Mouse (Mus musculus): Measurements from ENCODE around the gene Arl5c. TPM values are rescaled to one million over a fixed set of nuclear protein-coding genes. Genes with fewer than 3 reads are reported as not detected.

Gene Arl5c
- polyA plus RNA-seq, 1 experiment from 2014 or later: 7.4 TPM

DNA sequence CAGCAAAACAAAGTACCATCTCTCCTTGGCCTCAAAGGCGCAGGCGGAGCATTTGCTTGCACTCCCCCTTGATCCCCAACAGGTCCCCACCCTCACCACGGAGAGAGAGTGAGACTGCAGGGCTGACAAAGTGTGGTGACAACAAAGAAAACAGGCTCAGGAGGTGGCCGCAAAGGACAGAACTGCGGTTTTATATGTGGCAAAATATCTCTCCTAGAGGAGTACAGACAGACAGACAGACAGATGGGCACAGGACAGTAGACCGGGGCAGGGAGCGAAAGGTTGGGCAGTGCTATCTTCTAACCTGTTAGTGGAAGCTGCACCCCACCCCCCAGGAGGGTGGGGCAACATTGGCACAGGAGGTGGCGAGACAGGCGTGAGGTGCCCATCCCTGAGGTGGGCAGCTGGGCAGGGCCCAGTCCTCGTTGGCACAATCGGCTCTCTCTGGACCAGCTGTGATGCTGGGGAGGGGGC lies 5.4 kb upstream of the Arl5c start:
- H3K27me3 ChIP-seq (ENCODE audit: control insufficient read depth, insufficient read depth, low read depth, low read length): no peaks in the 10 kb centered on the region; the same call in none of the 2 replicates
- H3K4me3 ChIP-seq (ENCODE audit: low read depth, low read length): no peak overlapping the region
- H3K9ac ChIP-seq (ENCODE audit: low read depth, low read length): no peak overlapping the region
- ATAC-seq (ENCODE audit: low read depth): no peak
- WGBS (ENCODE audit: insufficient replicate concordance): 30% methylated on average over 11 of the region's 11 CpGs
- no peak overlapping the region for H3K4me2 ChIP-seq (ENCODE audit: low read depth, low read length)
- H3K4me1 ChIP-seq (ENCODE audit: control insufficient read depth, low read depth, low read length): peaks cover 8% of the 10 kb centered on the region; the same call in 1 of the 2 replicates
- H3K36me3 ChIP-seq (ENCODE audit: control insufficient read depth, insufficient read depth): no peaks in the 10 kb centered on the region
- H3K27ac ChIP-seq (ENCODE audit: low read length): no peak overlapping the region
- H3K9me3 ChIP-seq (replicated peaks; ENCODE audit: control insufficient read depth, low read length): no peaks in the 10 kb centered on the region

DNA sequence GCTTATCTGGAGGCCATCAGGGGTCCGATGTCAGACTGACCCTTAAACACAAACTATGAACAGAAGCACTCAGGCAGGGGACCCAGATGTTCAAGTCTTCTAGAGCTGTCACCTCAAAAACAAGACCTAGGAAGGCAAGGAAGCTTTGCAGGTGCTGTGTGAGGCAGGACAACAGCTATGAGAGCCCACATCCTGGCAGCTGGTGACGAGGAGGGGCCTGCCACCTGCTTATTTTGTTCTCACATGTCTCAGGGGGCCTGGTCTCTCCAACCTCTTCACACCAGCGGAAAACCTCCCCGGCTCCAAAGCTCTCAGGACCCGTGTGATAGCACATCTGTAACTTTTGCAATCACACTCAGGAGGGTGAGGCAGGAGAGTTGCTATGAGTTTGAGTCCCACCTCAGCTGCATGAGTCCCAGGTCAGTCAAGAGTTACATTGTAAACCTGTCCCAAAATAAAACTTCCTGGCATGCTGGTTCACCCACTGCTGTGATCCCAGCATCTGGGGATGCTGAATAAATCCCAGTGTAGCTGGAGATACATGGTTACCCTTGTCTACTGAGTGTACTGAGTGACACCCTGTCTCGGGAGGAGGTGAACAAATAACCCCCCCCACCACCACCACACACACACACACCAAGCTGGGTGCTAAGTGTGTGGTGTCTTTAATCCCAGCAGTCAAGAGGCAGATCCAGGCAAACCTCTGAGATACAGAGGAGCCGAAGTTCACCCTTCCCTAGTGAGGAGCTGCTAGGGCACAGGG lies 4.6 kb upstream of the Arl5c start:
- H3K27me3 ChIP-seq (ENCODE audit: control insufficient read depth, insufficient read depth, low read depth, low read length): peaks cover 4% of the 10 kb centered on the region

DNA sequence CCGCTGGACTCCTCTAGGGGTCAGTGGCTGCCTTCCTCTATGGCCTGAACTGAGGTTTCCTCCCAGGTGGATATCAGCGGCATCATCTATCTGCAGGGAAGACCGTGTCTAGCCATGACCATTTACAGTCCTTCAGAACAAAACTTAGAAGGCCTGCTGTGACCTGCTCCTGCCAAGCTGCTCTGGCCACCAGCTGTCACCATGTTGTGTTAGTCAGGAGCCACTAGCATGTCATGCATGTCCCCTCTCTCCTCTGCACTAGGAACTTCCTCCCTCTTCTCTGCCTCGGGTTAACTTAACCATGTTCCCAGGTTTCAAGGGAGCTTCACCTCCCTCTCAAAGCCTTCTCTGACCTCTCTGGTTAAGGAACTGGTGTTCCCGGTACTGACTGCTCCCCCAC lies 3.8 kb upstream of the Arl5c start:
- H3K4me1 ChIP-seq (ENCODE audit: control insufficient read depth, low read depth, low read length): peaks cover 15% of the 10 kb centered on the region
- no peak overlapping the region for H3K4me3 ChIP-seq (ENCODE audit: low read depth, low read length)
- no peak overlapping the region for H3K9ac ChIP-seq (ENCODE audit: low read depth, low read length)
- H3K4me2 ChIP-seq (ENCODE audit: low read depth, low read length): no peak overlapping the region
- H3K9me3 ChIP-seq (replicated peaks; ENCODE audit: control insufficient read depth, low read length): no peaks in the 10 kb centered on the region
- WGBS (ENCODE audit: insufficient replicate concordance): 33% methylated on average over 5 of the region's 5 CpGs
- H3K27ac ChIP-seq (ENCODE audit: low read length): no peak overlapping the region
- H3K27me3 ChIP-seq (ENCODE audit: control insufficient read depth, insufficient read depth, low read depth, low read length): peaks cover 4% of the 10 kb centered on the region
- 0 out of 2 replicates have a peak, but pooled peaks have one; percentile 11 for ATAC-seq (ENCODE audit: low read depth)
- no peaks in the 10 kb centered on the region for H3K36me3 ChIP-seq (ENCODE audit: control insufficient read depth, insufficient read depth)

More for the DNA sequence above, 4.6 kb upstream of the Arl5c start:
- Histone ChIP-seq H3K9ac (ENCODE audit: low read depth, low read length) (no peak overlapping the region), H3K36me3 (ENCODE audit: control insufficient read depth, insufficient read depth) (no peaks in the 10 kb centered on the region), H3K4me2 (ENCODE audit: low read depth, low read length) (no peak overlapping the region), H3K4me3 (ENCODE audit: low read depth, low read length) (no peak overlapping the region), H3K4me1 (ENCODE audit: control insufficient read depth, low read depth, low read length) (peaks cover 11% of the 10 kb centered on the region), H3K27ac (ENCODE audit: low read length) (no peak overlapping the region), H3K9me3 (replicated peaks; ENCODE audit: control insufficient read depth, low read length) (no peaks in the 10 kb centered on the region)
- no peak for ATAC-seq (ENCODE audit: low read depth)
- 24% methylated on average over 7 of the region's 7 CpGs for WGBS (ENCODE audit: insufficient replicate concordance)

DNA sequence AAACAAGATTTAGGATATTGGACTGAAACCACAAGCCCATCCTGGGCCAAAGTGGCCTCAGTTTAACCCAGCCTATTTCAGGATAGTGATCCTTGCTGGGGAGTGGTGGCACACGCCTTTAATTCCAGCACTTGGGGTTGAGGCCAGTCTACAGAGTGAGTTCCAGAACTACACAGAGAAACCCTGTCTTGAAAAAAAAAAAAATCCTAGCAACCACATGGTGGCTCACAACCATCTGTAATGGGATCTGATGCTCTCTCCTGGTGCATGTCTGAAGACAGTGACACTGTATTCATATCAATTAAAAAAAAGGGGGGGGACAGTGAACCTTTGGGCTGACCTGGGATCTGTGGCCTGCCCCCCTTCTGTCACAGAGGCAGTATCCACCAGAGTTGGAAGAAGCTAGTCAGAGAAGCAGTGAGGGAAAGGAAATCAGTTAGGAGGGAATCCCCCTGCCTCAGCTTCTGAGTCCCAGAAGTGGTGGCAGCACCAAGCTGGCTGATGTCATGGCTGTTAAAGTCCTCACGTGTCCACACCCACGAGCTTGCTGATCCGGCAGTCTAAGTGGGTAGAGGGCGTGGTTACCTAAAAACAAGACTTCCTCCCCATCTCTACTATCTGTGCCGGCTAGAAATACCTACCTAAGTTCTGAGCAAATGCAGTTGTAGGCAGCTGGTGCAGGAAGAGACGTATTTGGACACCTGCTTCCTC lies 3.1 kb upstream of the Arl5c start:
- ATAC-seq (ENCODE audit: low read depth): no peak
- no peak overlapping the region for H3K4me3 ChIP-seq (ENCODE audit: low read depth, low read length)
- H3K27ac ChIP-seq (ENCODE audit: low read length): no peak overlapping the region
- H3K9me3 ChIP-seq (replicated peaks; ENCODE audit: control insufficient read depth, low read length): no peaks in the 10 kb centered on the region
- 19% methylated on average over 7 of the region's 7 CpGs for WGBS (ENCODE audit: insufficient replicate concordance)
- H3K4me2 ChIP-seq (ENCODE audit: low read depth, low read length): no peak overlapping the region
- peaks cover 4% of the 10 kb centered on the region for H3K27me3 ChIP-seq (ENCODE audit: control insufficient read depth, insufficient read depth, low read depth, low read length)
- no peaks in the 10 kb centered on the region for H3K36me3 ChIP-seq (ENCODE audit: control insufficient read depth, insufficient read depth)
- H3K9ac ChIP-seq (ENCODE audit: low read depth, low read length): no peak overlapping the region
- H3K4me1 ChIP-seq (ENCODE audit: control insufficient read depth, low read depth, low read length): peaks cover 20% of the 10 kb centered on the region

DNA sequence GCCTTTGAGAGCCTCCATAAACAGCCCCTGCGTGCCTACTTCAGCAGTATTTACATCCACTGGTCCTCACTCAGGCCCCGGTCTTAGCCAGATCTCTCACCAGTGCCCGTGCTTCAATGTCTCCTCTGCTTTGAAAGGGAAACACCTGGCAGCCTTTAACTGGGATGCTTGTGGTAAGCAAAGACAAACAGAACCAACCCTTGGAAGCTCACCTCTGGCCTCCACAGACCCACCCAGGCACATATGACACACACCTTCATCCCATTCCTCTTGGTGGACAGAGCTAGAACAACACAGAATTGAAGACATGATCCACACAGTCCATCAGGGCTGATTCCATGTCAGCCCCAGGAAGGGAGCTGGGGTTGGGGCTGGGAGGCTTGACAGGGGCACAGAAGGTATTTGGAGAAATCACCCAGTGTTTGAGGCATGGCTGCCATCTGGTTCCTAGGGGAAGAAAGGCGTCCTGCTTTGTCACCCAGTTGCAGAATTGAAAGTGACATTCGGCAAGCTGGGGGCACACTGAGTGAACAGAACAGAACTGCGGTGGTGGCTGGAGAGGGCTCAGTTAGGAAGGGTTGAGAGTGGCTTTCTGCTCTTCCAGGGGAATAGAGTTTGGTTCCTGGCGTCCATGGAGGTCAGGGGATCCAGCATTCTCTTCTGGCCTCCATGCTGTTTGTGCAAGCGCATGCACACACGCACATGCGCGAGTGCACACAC lies 2.3 kb upstream of the Arl5c start:
- peaks cover 20% of the 10 kb centered on the region for H3K4me1 ChIP-seq (ENCODE audit: control insufficient read depth, low read depth, low read length)
- WGBS (ENCODE audit: insufficient replicate concordance): 62% methylated on average over 11 of the region's 11 CpGs
- ATAC-seq (ENCODE audit: low read depth): no peak
- no peak overlapping the region for H3K4me2 ChIP-seq (ENCODE audit: low read depth, low read length)
- no peaks in the 10 kb centered on the region for H3K9me3 ChIP-seq (replicated peaks; ENCODE audit: control insufficient read depth, low read length)
- no peak overlapping the region for H3K27ac ChIP-seq (ENCODE audit: low read length)
- H3K27me3 ChIP-seq (ENCODE audit: control insufficient read depth, insufficient read depth, low read depth, low read length): peaks cover 4% of the 10 kb centered on the region
- H3K4me3 ChIP-seq (ENCODE audit: low read depth, low read length): no peak overlapping the region
- no peak overlapping the region for H3K9ac ChIP-seq (ENCODE audit: low read depth, low read length)
- H3K36me3 ChIP-seq (ENCODE audit: control insufficient read depth, insufficient read depth): no peaks in the 10 kb centered on the region

DNA sequence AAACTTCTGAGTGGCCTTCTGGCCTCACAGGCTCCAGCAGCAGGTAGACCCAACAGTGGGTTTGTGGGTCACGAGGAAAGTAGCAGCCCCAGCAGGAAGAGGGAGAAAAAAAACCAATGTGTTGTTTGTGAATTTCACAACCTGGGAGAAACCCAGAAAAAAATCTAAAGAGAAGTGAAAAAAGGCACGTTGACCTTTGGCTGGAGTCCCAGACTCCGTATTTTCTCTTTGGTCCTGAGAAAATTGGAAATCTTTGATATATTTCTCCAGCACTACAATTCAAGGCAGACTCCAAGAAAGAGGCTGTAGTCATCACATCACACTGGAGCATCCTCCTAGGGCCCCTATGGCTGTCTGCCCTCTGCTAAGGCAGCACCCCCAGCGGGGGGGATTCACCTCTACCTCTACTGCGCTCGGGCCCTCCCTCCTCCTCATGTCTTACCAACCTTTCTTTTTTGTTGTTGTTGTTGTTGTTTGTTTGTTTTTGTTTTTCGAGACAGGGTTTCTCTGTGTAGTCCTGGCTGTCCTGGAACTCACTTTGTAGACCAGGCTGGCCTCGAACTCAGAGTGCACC lies 1.5 kb upstream of the Arl5c start:
- H3K4me2 ChIP-seq (ENCODE audit: low read depth, low read length): no peak overlapping the region
- 51% methylated on average over 8 of the region's 8 CpGs for WGBS (ENCODE audit: insufficient replicate concordance)
- no peaks in the 10 kb centered on the region for H3K9me3 ChIP-seq (replicated peaks; ENCODE audit: control insufficient read depth, low read length)
- H3K27ac ChIP-seq (ENCODE audit: low read length): peak overlapping the region; percentile 54; the same call in 1 of the 2 replicates
- peaks cover 20% of the 10 kb centered on the region for H3K4me1 ChIP-seq (ENCODE audit: control insufficient read depth, low read depth, low read length)
- peaks cover 4% of the 10 kb centered on the region for H3K27me3 ChIP-seq (ENCODE audit: control insufficient read depth, insufficient read depth, low read depth, low read length)
- ATAC-seq (ENCODE audit: low read depth): no peak
- H3K9ac ChIP-seq (ENCODE audit: low read depth, low read length): no peak overlapping the region
- no peaks in the 10 kb centered on the region for H3K36me3 ChIP-seq (ENCODE audit: control insufficient read depth, insufficient read depth)
- no peak overlapping the region for H3K4me3 ChIP-seq (ENCODE audit: low read depth, low read length)

DNA sequence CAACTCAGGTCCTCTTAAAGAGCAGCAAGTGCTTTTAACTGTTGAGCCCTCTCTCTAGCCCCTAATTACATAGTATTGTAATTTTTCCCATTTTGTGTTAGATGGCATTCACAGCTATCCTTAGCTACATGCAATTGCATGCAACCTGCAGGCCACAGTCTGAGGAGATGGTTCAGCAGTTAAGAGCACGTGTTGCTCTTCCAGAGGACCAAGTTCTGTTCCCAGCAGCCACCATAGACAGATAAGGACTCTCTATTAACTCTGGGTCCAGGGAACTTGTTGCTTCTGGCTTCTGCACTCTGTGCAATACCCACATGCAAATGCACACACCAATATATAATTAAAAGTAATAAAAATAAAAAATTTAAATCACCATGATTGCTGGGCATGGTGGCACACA lies 710 bp upstream of the Arl5c start:
- Histone ChIP-seq H3K4me1 (ENCODE audit: control insufficient read depth, low read depth, low read length) (peaks cover 20% of the 10 kb centered on the region), H3K4me3 (ENCODE audit: low read depth, low read length) (no peak overlapping the region), H3K27me3 (ENCODE audit: control insufficient read depth, insufficient read depth, low read depth, low read length) (peaks cover 4% of the 10 kb centered on the region), H3K9ac (ENCODE audit: low read depth, low read length) (no peak overlapping the region), H3K9me3 (replicated peaks; ENCODE audit: control insufficient read depth, low read length) (no peaks in the 10 kb centered on the region), H3K4me2 (ENCODE audit: low read depth, low read length) (no peak overlapping the region), H3K36me3 (ENCODE audit: control insufficient read depth, insufficient read depth) (no peaks in the 10 kb centered on the region), H3K27ac (ENCODE audit: low read length) (no peak overlapping the region)
- 19% methylated on average over 1 of the region's 1 CpGs for WGBS (ENCODE audit: insufficient replicate concordance)
- no peak for ATAC-seq (ENCODE audit: low read depth)

DNA sequence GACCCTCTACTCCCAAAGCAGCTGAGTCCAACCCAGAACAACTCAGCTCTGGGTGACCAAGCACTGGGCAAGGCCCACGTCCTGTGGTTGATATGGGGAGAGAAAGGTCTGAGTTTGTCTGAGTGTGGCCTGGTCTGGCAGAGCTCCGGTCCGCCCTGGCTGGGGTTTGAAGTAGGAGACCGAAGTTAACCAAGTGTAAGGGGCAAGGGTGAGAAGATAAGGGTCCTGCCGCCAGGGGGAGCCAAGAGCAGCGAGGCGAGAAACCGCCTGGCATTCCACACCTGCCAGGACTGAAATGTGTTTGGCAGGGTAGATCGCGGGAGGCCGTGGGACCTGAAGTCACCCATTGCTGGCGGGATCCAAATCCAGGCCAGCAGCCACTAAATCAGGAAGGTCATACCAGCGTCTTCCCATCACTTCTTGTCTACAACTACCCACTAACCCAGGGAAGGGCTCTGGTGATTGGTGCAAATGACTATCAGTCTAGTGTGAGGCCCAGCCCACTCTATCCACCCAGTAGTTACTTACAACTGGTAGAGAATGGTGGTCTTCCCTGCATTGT lies 1.4 kb downstream of the Arl5c start:
- under 1% methylated on average over 13 of the region's 13 CpGs for WGBS (ENCODE audit: insufficient replicate concordance)
- Histone ChIP-seq H3K9ac (ENCODE audit: low read depth, low read length) (0 out of 2 replicates have a peak overlapping the region, but pooled peaks have one; percentile 7), H3K4me3 (ENCODE audit: low read depth, low read length) (peak overlapping the region; percentile 56), H3K27ac (ENCODE audit: low read length) (no peak overlapping the region), H3K4me2 (ENCODE audit: low read depth, low read length) (peak overlapping the region; percentile 74), H3K9me3 (replicated peaks; ENCODE audit: control insufficient read depth, low read length) (no peaks in the 10 kb centered on the region), H3K36me3 (ENCODE audit: control insufficient read depth, insufficient read depth) (no peaks in the 10 kb centered on the region), H3K4me1 (ENCODE audit: control insufficient read depth, low read depth, low read length) (peaks cover 23% of the 10 kb centered on the region), H3K27me3 (ENCODE audit: control insufficient read depth, insufficient read depth, low read depth, low read length) (peaks cover 4% of the 10 kb centered on the region; the same call in 1 of the 2 replicates)
- ATAC-seq (ENCODE audit: low read depth): peak; percentile 55
